Mouse (Mus musculus) lung, adult 2 months (tissue): ENCODE data around the gene Flna.

Experiments
- CTCF ChIP-seq: fragments of 200-500 bp; IDR thresholded peaks from 2 replicates; pipeline ENCODE4 v1.5.1; 2011; ENCODE audit warnings: mild to moderate bottlenecking, low read length, control low read depth; ENCODE audit not compliant: insufficient read depth
- POLR2A ChIP-seq: fragments of 200-500 bp; IDR thresholded peaks from 2 replicates; pipeline ENCODE4 v1.6.1; 2011; ENCODE audit warnings: low read depth, mild to moderate bottlenecking, control low read depth, low read length, borderline replicate concordance; ENCODE audit errors: extremely low read depth

- no peak for TF ChIP-seq CTCF
- TF ChIP-seq POLR2A = no peak
These were observed 33.4 kb upstream of the Flna start for GRCm38 (mm10) chrX:74283092-74283437.
